Mouse (Mus musculus): ENCODE measurements around the gene Rbm6.

- TF ChIP-seq CTCF (conservative IDR thresholded peaks at IDR 0.05; ENCODE audit: low read length) (no peak), NANOG (IDR thresholded peaks at IDR 0.05; ENCODE audit: borderline replicate concordance, low read length) (no peak), POU5F1 (IDR thresholded peaks at IDR 0.05; ENCODE audit: borderline replicate concordance, low read length) (no peak)
These were observed 103.0 kb downstream of the Rbm6 start for GRCm38 (mm10) chr9:107770037-107770373.

Data from E14TG2a.4 (cell line).